Mouse (Mus musculus): Measurements from ENCODE around the gene Cnpy2. TPM values are rescaled to one million over a fixed set of nuclear protein-coding genes. Genes with fewer than 3 reads are reported as not detected.
"Not testable (repeated sequence)": the region's sequence is repeated elsewhere in the genome, so short reads cannot be mapped to it uniquely, and the experiment has no call there.

Cnpy2 gene
- polyA plus RNA-seq (2012; rRNA removed): 64.4 and 65.1 TPM in 2 replicates

DNA sequence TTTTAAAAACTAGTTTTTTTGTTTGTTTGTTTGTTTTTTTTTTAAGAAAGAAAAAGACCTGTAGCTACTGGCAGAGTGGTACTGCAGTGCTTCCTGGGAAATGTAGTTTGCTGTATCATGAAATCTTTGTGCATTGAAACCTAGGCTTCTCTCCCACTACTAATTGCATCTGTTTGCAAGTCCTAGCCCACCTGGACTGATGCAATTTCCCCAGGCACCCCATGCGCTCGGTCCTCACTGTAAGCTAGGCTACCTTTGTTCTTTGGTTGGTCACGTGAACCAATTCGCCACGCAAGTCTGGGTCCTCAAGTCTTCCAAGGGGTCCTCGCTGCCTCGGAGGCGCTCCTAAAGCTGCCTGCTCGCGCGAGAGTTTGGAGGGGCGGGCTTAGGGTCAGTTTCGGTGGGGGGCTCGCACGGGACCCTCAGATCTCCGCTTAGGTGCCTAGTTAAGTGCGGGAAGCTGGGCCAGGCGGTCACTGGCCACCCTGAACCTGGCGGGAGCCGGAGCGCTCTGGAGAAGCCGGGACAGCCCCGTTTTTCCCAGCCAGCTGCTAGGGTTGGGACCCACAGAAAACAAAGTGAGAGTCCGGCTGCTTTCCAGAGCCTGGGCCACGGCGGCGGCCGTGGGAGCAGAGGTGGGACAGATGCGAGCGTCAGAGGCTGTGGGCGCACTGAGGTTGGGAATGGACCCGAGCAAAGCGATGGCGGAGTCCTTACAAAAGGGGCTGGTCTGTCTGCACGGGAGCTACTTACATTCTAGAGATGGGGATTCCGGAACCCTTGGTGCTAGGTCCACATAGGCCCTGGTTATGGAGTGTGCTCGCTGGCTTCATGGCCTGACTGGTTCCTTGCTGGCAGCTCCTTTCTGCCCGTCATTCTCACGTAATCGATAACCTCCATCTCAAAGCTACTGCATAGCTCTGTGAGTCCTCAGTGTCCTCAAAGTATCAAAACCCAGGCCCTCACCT, at the start of gene Cnpy2:
Gene Cnpy2 (plus strand): TSS at position 319 of the 968 bp plus-strand sequence.
- peak; percentile 82 for DNase-seq (ENCODE audit: extremely low spot score in 1 of 2, low spot score in 1 of 2)

GRCm38 (mm10) chr10:128272819-128273439, 49.3 kb upstream of the Cnpy2 start:
- not testable (repeated sequence) for DNase-seq (ENCODE audit: extremely low spot score in 1 of 2, low spot score in 1 of 2)

GRCm38 (mm10) chr10:128275374-128275773, 46.9 kb upstream of the Cnpy2 start:
- not testable (repeated sequence) for DNase-seq (ENCODE audit: extremely low spot score in 1 of 2, low spot score in 1 of 2)

DNA sequence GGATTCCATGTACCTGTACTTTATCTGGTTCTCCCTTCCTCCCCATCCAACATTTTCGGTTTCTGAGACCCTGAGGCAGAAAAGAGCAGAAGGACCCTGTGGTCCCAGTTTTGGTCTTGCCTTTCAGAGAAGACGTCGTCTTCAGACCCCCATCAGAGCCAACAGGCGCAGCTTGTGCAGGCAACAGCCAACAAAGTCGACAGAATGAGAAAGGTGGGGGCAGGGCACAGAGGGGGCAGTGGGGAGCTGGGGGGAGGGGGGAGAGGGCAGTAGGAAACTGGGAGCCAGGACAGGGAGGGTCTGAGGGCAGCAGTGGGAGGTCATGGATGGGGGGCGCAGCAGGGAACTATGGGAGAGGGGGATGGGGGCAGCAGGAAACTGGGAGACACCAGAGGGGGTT, 44.1 kb upstream of the Cnpy2 start:
- no peak for DNase-seq (ENCODE audit: extremely low spot score in 1 of 2, low spot score in 1 of 2)

- no peak for DNase-seq (ENCODE audit: extremely low spot score in 1 of 2, low spot score in 1 of 2)
These were observed 41.3 kb upstream of the Cnpy2 start for GRCm38 (mm10) chr10:128280943-128281342.

DNA sequence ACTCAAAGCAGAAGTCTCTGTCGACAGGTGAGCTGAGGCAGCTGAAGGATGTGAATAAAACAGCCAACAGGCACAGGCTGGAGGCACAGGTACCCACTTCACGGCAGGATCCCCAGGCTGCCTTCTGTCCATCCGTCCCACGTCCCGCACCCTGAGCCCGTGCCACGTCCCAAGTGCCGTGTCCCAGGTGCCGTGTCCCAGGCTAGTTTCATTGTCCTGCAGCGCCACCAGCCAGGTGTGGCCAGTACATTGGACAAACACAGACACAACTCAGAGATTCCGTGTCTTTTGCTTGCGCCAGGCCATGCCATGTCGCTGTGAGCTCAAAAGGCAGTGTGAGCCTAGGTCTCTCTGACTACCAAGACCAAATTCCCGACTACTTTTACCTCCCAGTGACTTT, 40.6 kb upstream of the Cnpy2 start:
- DNase-seq (ENCODE audit: extremely low spot score in 1 of 2, low spot score in 1 of 2): no peak

DNA sequence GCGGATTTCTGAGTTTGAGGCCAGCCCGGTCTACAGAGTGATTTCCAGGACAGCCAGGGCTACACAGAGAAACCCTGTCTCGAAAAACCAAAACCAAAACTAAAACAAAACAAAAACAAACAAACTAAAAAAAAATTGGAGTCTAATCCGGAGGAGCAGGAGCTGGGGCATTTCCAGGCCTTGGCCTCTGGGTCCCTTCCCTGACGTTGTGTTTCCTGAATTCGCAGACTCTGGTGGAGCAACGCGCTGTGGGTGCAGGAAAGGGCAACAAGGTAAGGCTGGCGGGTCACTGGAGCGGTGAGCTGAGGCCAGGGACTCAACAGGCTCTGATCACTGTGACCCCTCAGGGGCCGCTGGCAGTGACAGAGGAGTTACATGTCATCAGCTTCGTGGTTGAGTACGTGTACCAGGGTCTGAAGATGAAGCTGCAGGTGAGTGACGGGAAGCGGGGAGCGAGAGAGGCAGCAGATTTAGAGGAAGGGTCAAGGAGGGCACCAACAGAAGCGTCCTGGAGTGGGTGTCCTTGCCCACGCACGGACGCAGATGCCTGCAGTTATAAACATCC, 39.3 kb upstream of the Cnpy2 start:
- no peak for DNase-seq (ENCODE audit: extremely low spot score in 1 of 2, low spot score in 1 of 2)

- peak in 1 of 2 experiments; percentile 76 for DNase-seq (ENCODE audit: extremely low spot score in 1 of 2, low spot score in 1 of 2)
These were observed 38.4 kb upstream of the Cnpy2 start for GRCm38 (mm10) chr10:128283604-128284579.

- not testable (repeated sequence) for DNase-seq (ENCODE audit: extremely low spot score in 1 of 2, low spot score in 1 of 2)
These were observed 31.7 kb upstream of the Cnpy2 start for GRCm38 (mm10) chr10:128290594-128290993.

DNA sequence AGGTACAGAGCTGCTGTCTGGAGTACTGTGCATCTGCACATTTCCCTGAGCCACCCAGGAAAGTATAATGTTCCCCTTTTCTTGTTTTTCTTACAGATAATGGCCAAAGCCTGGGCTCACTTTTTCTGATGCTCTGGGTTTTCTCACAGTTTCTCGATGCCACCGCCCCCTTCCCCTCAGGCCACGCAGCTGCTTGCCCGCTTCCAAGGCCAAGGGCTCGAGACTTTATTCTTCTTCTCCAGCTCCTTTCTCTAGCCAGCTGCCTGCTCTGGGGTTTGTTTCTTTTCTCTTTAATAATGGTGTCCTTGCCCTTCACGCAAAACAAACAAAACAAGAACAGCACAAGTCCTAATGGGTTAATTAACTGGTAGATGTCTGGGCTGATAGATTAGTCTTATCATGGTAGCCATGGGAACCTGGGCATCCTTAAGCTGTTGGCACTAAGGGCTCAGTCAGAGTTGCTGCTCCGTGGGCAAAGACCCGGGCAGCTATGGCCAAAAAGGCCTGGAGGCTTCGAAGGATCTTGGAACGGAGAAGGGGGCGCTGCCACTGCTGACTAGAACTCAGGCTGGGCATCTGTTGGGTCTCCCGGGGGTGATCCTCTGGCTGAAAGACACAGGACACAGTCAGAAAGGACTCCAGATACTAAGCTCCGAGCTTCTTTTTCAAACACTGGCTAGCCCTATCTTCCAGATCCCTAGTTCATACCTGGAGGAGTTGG, 25.7 kb upstream of the Cnpy2 start:
- no peak for DNase-seq (ENCODE audit: extremely low spot score in 1 of 2, low spot score in 1 of 2)

- DNase-seq (ENCODE audit: extremely low spot score in 1 of 2, low spot score in 1 of 2): no peak
These were observed 25.0 kb upstream of the Cnpy2 start for GRCm38 (mm10) chr10:128297221-128297620.

DNA sequence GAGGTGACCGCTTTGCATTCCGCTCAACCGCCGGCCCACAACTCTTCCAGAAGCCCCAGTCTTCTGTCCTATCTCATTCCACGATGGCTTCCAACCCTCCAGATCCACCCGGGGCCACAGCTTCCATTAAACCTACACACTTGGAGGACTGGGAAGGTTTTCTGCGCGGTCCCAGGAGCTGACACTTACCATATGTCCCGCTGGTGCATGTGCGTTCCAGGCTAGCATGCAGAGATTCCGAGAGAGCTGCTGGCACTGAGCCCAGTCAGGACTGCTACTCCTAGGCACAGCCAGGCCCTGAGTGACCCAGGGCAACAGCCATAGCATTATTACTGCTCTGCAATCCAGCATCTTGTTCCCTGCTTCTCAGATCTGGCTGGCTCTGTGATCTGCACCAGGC, 24.6 kb upstream of the Cnpy2 start:
- no peak for DNase-seq (ENCODE audit: extremely low spot score in 1 of 2, low spot score in 1 of 2)

DNA sequence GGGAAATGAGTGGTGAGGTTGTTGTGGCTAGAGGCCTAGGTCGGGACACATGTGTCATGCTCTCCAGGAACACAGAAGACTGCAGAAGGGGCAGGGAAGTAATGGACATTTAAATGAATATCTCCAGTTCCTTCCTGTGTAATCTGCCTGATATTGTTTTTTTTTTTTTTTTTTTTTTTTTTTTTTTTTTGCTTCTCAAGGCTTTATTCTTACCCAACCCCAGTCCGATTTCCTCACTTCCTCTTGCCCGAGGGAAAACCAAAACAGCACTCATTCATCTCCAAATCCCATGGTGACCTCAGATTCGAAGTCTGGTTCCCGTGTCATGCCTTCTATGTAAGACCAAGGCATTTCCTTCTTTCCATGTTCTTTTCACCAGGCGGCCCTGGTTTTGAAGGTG, 24.0 kb upstream of the Cnpy2 start:
- DNase-seq (ENCODE audit: extremely low spot score in 1 of 2, low spot score in 1 of 2): no peak

- DNase-seq (ENCODE audit: extremely low spot score in 1 of 2, low spot score in 1 of 2): no peak
These were observed 23.5 kb upstream of the Cnpy2 start, which contains the start of gene Il23a for GRCm38 (mm10) chr10:128298702-128299171. Gene Il23a (minus strand): TSS chr10:128298752.

- no peak for DNase-seq (ENCODE audit: extremely low spot score in 1 of 2, low spot score in 1 of 2)
These were observed 19.9 kb upstream of the Cnpy2 start for GRCm38 (mm10) chr10:128302357-128302756.

DNA sequence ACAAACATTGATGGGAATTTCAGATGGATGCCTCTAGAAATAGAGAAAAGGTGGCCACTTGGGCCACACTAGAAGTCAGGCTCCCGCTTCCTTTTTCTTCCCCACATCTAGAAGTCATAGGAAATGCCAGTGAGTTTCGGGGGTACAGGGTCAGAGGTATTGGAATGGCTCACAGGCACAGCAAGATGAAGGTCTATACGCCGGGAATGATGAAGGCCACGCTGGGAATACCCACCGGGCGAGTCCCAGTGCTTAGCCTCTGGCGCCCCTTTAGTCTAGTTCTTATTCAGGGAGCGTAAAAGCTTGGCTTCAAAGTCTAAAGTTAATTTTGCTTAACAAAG, 19.5 kb upstream of the Cnpy2 start:
- DNase-seq (ENCODE audit: extremely low spot score in 1 of 2, low spot score in 1 of 2): peak in 1 of 2 experiments; percentile 25

DNA sequence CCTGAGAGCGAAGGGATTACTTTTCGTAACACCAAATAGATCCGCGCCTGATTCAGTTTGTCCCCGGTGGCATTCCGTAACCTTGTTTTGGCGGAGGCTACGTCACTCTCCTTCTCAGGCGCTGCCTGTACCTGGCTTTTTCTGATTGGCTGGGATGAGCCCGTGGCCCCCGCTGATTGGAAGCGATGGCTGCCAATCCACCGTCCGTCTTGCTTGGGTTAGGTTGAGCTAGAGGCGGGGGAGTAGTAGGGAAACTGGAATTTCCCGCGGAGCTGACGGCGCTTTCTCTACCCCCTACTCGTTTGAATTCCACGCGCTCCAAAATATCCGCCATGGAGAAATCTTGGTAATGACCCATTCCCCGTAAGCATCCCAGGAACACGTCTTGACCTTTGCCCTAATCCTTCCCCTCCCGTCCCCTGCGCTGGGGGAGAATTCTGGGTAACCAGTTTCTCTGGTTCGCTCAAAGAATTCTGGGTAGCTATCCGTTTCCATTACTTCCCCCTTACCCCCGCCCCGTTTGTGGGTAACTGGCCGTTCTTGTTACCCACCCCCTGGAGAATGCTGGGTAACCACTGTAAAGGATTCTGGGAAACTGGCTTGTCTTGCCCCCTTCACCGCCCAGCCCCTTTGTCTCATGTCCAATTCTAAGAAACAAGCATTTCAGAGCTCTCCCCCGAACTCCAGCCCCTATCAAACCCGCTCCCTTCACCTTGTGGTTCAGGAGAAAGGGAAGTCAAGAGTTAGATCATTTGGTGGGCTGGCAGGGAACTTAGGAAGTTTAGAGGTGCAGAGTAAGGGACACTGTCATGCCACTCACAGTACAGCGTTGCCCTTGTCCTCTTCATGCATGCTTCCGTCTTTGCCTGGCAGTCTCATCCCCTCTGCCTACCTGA, 18.9 kb upstream of the Cnpy2 start, which contains the start of gene Pan2:
Gene Pan2 (plus strand): TSS at position 210 of the 896 bp plus-strand sequence.
- DNase-seq (ENCODE audit: extremely low spot score in 1 of 2, low spot score in 1 of 2): peak; percentile 100

DNA sequence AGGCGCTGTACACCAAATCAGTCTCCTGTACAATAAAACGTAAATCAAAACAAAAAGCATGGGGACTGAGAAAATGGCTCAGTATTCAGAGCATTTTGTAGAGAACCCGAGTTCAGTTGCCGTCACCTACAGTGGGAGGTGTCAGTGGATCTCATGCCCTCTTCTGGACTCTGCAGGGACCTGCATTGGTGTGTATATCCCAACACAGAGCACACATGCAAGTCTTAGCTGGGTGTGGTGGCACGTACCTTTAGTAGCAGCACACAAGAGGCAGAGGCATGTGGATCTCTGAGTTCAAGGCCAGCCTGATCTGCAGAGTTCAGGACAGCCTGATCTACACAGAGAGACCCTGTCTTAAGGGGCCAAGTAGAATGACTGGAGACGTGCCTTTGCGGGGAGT, 12.6 kb upstream of the Cnpy2 start:
- no peak for DNase-seq (ENCODE audit: extremely low spot score in 1 of 2, low spot score in 1 of 2)
